Mouse (Mus musculus): ENCODE measurements at regions not wholly inside any gene's neighbourhood (a gene's known extent, or its start where the extent isn't known, plus 50 kb on each side); places are given as distances from the start of the nearest gene placed in this dataset.

DNA sequence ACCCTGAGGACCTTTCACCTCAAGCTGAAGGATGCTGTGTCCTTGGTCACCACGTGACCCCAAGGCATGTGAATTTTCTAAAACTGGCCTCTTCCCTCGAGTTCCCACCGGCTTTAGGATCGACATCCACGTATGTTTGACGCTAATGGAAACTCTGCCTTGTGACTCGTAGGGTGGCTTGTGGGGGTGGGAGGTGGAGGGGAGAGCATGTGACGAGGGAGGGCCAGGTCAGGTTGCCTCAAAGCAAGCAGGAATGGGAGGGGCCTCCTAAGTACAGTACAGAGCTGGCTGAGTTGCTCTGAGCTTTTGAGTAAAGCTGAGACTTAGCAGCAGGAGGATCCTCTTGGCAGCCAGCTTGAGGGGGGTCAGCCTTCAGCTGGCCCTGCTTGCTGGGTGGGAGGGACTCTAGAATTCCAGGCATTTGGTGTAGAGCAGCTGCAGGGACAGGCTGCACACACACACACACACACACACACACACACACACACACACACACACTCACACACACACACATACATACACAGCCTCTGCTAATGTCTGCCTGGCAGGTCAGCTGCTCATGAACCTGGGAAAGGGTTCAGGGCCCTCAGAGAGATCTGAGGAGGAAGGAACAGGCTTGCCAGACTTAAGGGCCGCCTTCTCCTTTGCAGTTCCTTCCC is 78.5 kb downstream of the Sik1 start:
- no peak for DNase-seq (ENCODE audit: low spot score)

GRCm38 (mm10) chr17:31777751-31778150 is 77.9 kb downstream of the Sik1 start:
- DNase-seq (ENCODE audit: low spot score): no peak

- DNase-seq (ENCODE audit: low spot score): no peak
Observed at GRCm38 (mm10) chr17:31779466-31779865, 76.1 kb downstream of the Sik1 start.

DNA sequence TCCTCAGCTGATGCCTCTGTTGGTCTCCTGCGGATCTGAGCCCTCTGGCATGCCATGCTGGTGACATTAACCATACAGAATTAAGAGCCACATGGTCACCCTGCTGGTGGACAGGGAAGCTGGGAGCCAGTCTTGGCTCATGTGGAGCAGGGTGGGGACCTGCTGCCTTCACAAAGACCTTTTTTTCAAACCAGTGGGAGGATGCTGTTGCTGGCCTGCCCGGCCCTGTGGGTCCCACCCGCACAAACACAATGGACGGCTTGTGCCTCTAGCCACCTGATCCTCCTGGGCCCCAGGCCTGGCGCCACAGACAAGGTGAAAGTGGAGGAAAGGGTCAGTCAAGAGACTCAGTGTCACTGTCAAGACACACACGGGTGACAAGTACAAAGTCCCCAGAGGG is 73.4 kb downstream of the Sik1 start:
- no peak for DNase-seq (ENCODE audit: low spot score)

- no peak for DNase-seq (ENCODE audit: low spot score)
Observed at GRCm38 (mm10) chr17:31783071-31783470, 72.5 kb downstream of the Sik1 start.

DNA sequence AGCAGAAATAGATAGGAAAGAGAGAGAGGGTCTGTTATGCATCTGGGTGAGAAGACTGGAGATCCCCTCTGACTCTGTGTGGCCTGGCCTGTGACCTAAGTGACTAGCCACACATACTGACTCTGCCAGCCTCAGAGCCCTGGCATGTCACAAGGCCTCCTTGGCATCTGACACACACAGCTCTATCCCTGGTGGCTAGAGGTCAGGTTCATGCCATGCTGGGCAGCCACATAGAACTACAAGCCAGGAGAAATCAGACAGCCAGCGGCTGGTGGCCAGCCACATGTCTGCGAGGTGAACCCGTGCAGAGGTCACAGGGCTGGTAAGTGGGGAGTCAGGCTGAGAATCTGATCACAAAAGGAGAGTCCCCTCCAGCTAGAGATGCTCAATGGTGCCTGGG is 67.3 kb downstream of the Sik1 start:
- no peak for DNase-seq (ENCODE audit: low spot score)

- no peak for DNase-seq (ENCODE audit: low spot score)
Observed at GRCm38 (mm10) chr17:31789068-31789583, 66.5 kb downstream of the Sik1 start.

GRCm38 (mm10) chr17:31789906-31790279 is 65.7 kb downstream of the Sik1 start:
- no peak for DNase-seq (ENCODE audit: low spot score)

DNA sequence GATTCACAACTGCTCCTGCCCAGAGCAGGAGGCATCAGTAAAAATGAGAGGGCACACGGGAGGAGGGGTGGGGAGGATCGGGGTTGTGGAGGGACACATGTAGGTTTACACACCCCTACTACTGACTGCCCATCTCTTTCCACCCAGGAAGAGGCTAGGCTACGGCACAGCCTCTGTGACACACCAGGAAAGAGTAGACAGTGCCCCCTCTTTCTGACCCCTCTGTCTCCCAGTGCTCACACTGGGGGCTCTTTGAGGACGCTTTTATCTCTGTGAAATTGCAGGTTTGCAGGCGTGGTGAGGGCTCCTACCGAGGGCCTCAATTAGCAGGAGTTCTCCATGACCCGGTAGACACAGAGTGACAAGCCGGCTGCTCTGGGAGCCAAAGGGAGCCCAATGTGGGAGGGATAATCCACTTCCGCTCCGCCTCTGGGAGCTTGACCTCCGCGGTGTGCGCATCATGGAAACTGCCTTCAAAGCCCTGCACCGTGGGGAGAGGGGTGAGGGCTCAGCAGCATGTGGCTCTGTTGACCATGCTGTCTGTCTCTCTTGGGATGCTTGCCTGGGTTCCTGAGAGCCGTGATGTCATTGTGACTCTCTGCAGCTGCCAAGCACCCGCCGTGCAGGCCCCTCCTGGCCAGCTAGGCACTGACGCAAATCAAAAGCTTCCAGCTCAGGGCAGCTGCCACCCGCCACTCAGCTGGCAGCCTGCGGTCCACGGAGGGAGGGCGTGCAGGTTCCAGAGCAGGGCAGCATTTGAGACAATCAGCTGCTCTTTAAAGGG is 65.1 kb downstream of the Sik1 start:
- DNase-seq (ENCODE audit: low spot score): no peak

DNA sequence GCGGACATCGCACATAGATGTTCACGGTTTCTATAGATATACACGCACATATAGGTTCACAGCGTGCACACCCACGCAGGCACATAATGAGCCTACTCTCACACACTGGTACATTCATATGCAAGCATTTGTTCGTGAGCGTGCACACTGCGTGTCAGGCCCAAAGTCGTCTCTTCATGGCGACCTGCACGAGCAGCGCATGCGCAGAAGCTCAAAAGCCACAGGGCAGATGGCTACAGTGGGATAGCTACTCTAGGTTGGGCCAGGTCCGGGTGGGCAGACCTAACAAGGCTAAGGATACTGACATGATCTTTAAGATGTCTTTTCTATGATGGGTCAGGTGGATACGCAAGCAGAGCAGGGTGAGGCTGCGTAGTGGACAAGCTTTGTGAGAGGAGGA is 63.9 kb downstream of the Sik1 start:
- no peak for DNase-seq (ENCODE audit: low spot score)

DNA sequence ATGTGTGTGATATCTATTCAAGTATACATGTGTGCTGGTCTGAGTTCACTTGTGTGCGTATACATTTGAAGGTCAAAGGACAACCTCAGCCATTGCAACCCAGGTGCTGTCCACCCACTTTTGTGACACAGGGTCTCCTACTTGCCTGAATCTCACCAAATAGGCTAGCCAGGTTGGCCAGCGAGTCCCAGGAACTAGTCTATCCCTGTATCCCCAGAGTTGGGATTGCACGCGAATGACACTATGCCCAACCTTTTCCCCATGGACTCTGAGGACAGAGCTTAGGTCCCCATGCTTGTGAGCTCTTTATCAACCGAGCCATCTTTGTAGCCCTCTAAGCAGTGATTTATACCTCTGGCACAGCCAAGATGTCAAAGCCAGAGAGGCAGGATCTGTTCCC is 62.6 kb downstream of the Sik1 start:
- DNase-seq (ENCODE audit: low spot score): no peak

DNA sequence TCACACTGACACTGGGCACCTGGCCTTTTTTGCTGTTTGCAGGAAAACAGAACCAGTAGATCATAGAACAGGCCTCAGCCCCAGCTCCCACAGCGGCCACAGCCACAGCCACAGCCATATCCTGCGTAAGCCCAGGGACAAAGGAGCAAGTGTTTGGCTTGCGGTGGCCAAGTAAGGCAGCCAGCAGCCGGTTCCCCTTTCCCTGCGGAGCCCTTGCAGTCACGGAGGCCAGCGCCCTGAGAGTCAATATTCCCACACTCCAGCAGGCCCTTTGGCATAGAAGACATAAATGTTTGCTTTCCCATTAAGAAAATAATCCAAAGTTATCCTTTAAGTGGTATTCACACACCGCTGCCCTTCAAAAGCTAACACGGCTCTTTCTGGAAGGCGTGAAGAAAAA is 62.1 kb downstream of the Sik1 start:
- no peak for DNase-seq (ENCODE audit: low spot score)

DNA sequence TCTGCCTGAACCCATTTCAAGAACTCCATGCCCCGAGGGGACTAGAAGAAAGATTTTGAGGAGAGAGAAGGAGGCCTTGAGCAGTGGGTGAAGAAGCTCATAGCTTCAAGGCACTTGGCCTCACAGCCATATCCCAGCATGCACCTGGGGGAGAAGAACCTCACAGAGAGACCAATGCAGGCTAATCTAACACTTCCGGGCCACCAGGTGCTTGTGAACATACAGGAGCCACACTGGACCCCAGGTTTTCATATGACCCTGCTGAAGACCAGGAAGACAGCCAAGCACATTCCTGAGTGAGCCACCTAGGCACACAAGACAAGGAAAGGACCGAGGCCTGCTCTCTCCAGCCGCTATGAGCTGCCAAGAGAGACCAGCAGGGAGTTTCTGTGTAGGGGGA is 61.6 kb downstream of the Sik1 start:
- DNase-seq (ENCODE audit: low spot score): no peak
